Mouse (Mus musculus): ENCODE measurements around the gene Sema3a. TPM values are rescaled to one million over a fixed set of nuclear protein-coding genes. Genes with fewer than 3 reads are reported as not detected.

The Sema3a gene
- polyA plus RNA-seq, 1 experiment from 2014 or later = 13.3 TPM

- no peak overlapping the region for H3K4me2 ChIP-seq
- H3K9ac ChIP-seq (ENCODE audit: low read depth, low read length) = no peak overlapping the region
- no peaks in the 10 kb centered on the region for H3K9me3 ChIP-seq (ENCODE audit: control insufficient read depth, low read length)
- no peak for ATAC-seq (replicated peaks; ENCODE audit: low FRiP score)
- no peak overlapping the region for H3K4me3 ChIP-seq (ENCODE audit: low read depth, low read length)
- H3K27ac ChIP-seq (ENCODE audit: low read depth, low read length) = no peak overlapping the region
- H3K27me3 ChIP-seq (replicated peaks; ENCODE audit: control insufficient read depth, insufficient read depth, low read length) = no peaks in the 10 kb centered on the region
- H3K4me1 ChIP-seq (replicated peaks; ENCODE audit: control insufficient read depth, insufficient read depth, low read length) = no peaks in the 10 kb centered on the region
- no peak for DNase-seq (ENCODE audit: low spot score)
- no peaks in the 10 kb centered on the region for H3K36me3 ChIP-seq (ENCODE audit: control insufficient read depth, insufficient read depth, low read length)
- WGBS = 79% methylated on average over 3 of the region's 3 CpGs
Observed at GRCm38 (mm10) chr5:13263539-13263938, 138.3 kb downstream of the Sema3a start.

GRCm38 (mm10) chr5:13312667-13313066 is 187.5 kb downstream of the Sema3a start:
- WGBS = 79% methylated on average over 4 of the region's 4 CpGs
- no peak overlapping the region for H3K4me3 ChIP-seq (ENCODE audit: low read depth, low read length)
- H3K4me1 ChIP-seq (replicated peaks; ENCODE audit: control insufficient read depth, insufficient read depth, low read length) = no peaks in the 10 kb centered on the region
- H3K9ac ChIP-seq (ENCODE audit: low read depth, low read length) = no peak overlapping the region
- H3K27ac ChIP-seq (ENCODE audit: low read depth, low read length) = no peak overlapping the region
- DNase-seq (ENCODE audit: low spot score) = no peak
- no peaks in the 10 kb centered on the region for H3K27me3 ChIP-seq (replicated peaks; ENCODE audit: control insufficient read depth, insufficient read depth, low read length)
- no peak overlapping the region for H3K4me2 ChIP-seq
- H3K36me3 ChIP-seq (ENCODE audit: control insufficient read depth, insufficient read depth, low read length) = no peaks in the 10 kb centered on the region
- ATAC-seq (replicated peaks; ENCODE audit: low FRiP score) = no peak
- no peaks in the 10 kb centered on the region for H3K9me3 ChIP-seq (ENCODE audit: control insufficient read depth, low read length)

- no peak overlapping the region for H3K4me3 ChIP-seq (ENCODE audit: low read depth, low read length)
- no peak for ATAC-seq (replicated peaks; ENCODE audit: low FRiP score)
Observed at GRCm38 (mm10) chr5:13313977-13314376, 188.8 kb downstream of the Sema3a start.

GRCm38 (mm10) chr5:13318728-13319429 is 193.7 kb downstream of the Sema3a start:
- no peaks in the 10 kb centered on the region for H3K27me3 ChIP-seq (replicated peaks; ENCODE audit: control insufficient read depth, insufficient read depth, low read length)
- DNase-seq (ENCODE audit: low spot score) = no peak
- H3K4me3 ChIP-seq (ENCODE audit: low read depth, low read length) = no peak overlapping the region
- 57% methylated on average over 5 of the region's 5 CpGs for WGBS
- H3K4me1 ChIP-seq (replicated peaks; ENCODE audit: control insufficient read depth, insufficient read depth, low read length) = no peaks in the 10 kb centered on the region
- H3K9me3 ChIP-seq (ENCODE audit: control insufficient read depth, low read length) = no peaks in the 10 kb centered on the region
- no peak for ATAC-seq (replicated peaks; ENCODE audit: low FRiP score)
- H3K9ac ChIP-seq (ENCODE audit: low read depth, low read length) = no peak overlapping the region
- no peak overlapping the region; the same call in 1 of the 2 replicates for H3K27ac ChIP-seq (ENCODE audit: low read depth, low read length)
- no peaks in the 10 kb centered on the region for H3K36me3 ChIP-seq (ENCODE audit: control insufficient read depth, insufficient read depth, low read length)
- H3K4me2 ChIP-seq = no peak overlapping the region

More at GRCm38 (mm10) chr5:13313977-13314376, 188.8 kb downstream of the Sema3a start:
- Histone ChIP-seq H3K27me3 (replicated peaks; ENCODE audit: control insufficient read depth, insufficient read depth, low read length) (no peaks in the 10 kb centered on the region), H3K4me2 (no peak overlapping the region), H3K36me3 (ENCODE audit: control insufficient read depth, insufficient read depth, low read length) (no peaks in the 10 kb centered on the region), H3K9ac (ENCODE audit: low read depth, low read length) (no peak overlapping the region), H3K4me1 (replicated peaks; ENCODE audit: control insufficient read depth, insufficient read depth, low read length) (no peaks in the 10 kb centered on the region), H3K9me3 (ENCODE audit: control insufficient read depth, low read length) (no peaks in the 10 kb centered on the region), H3K27ac (ENCODE audit: low read depth, low read length) (no peak overlapping the region)
- no peak for DNase-seq (ENCODE audit: low spot score)
- 74% methylated on average over 6 of the region's 6 CpGs for WGBS

GRCm38 (mm10) chr5:13320138-13320537 is 194.9 kb downstream of the Sema3a start:
- no peak for DNase-seq (ENCODE audit: low spot score)
- Histone ChIP-seq H3K27ac (ENCODE audit: low read depth, low read length) (no peak overlapping the region), H3K9ac (ENCODE audit: low read depth, low read length) (no peak overlapping the region), H3K4me2 (no peak overlapping the region), H3K4me1 (replicated peaks; ENCODE audit: control insufficient read depth, insufficient read depth, low read length) (no peaks in the 10 kb centered on the region), H3K4me3 (ENCODE audit: low read depth, low read length) (no peak overlapping the region), H3K9me3 (ENCODE audit: control insufficient read depth, low read length) (no peaks in the 10 kb centered on the region), H3K36me3 (ENCODE audit: control insufficient read depth, insufficient read depth, low read length) (no peaks in the 10 kb centered on the region), H3K27me3 (replicated peaks; ENCODE audit: control insufficient read depth, insufficient read depth, low read length) (no peaks in the 10 kb centered on the region)
- ATAC-seq (replicated peaks; ENCODE audit: low FRiP score) = no peak
- 77% methylated on average over 3 of the region's 3 CpGs for WGBS

- H3K4me1 ChIP-seq (replicated peaks; ENCODE audit: control insufficient read depth, insufficient read depth, low read length) = no peaks in the 10 kb centered on the region
- 65% methylated on average over 5 of the region's 5 CpGs for WGBS
- no peak overlapping the region for H3K4me3 ChIP-seq (ENCODE audit: low read depth, low read length)
- no peaks in the 10 kb centered on the region for H3K9me3 ChIP-seq (ENCODE audit: control insufficient read depth, low read length)
- H3K36me3 ChIP-seq (ENCODE audit: control insufficient read depth, insufficient read depth, low read length) = no peaks in the 10 kb centered on the region
- no peak for DNase-seq (ENCODE audit: low spot score)
- H3K9ac ChIP-seq (ENCODE audit: low read depth, low read length) = no peak overlapping the region
- no peak for ATAC-seq (replicated peaks; ENCODE audit: low FRiP score)
- H3K27me3 ChIP-seq (replicated peaks; ENCODE audit: control insufficient read depth, insufficient read depth, low read length) = no peaks in the 10 kb centered on the region
- no peak overlapping the region for H3K4me2 ChIP-seq
- H3K27ac ChIP-seq (ENCODE audit: low read depth, low read length) = no peak overlapping the region
Observed at GRCm38 (mm10) chr5:13327281-13327680, 202.1 kb downstream of the Sema3a start.

- WGBS = 66% methylated on average over 2 of the region's 2 CpGs
- ATAC-seq (replicated peaks; ENCODE audit: low FRiP score) (no peak), DNase-seq (ENCODE audit: low spot score) (no peak)
- Histone ChIP-seq H3K27ac (ENCODE audit: low read depth, low read length) (no peak overlapping the region), H3K9me3 (ENCODE audit: control insufficient read depth, low read length) (no peaks in the 10 kb centered on the region), H3K4me1 (replicated peaks; ENCODE audit: control insufficient read depth, insufficient read depth, low read length) (no peaks in the 10 kb centered on the region), H3K36me3 (ENCODE audit: control insufficient read depth, insufficient read depth, low read length) (no peaks in the 10 kb centered on the region), H3K27me3 (replicated peaks; ENCODE audit: control insufficient read depth, insufficient read depth, low read length) (no peaks in the 10 kb centered on the region), H3K4me3 (ENCODE audit: low read depth, low read length) (no peak overlapping the region), H3K4me2 (no peak overlapping the region), H3K9ac (ENCODE audit: low read depth, low read length) (no peak overlapping the region)
Observed at GRCm38 (mm10) chr5:13331412-13331811, 206.2 kb downstream of the Sema3a start.

GRCm38 (mm10) chr5:13337665-13338064 is 212.5 kb downstream of the Sema3a start:
- ATAC-seq (replicated peaks; ENCODE audit: low FRiP score) = no peak
- no peak for DNase-seq (ENCODE audit: low spot score)
- WGBS = 67% methylated on average over 1 of the region's 1 CpGs
- no peak overlapping the region for H3K4me3 ChIP-seq (ENCODE audit: low read depth, low read length)
- no peaks in the 10 kb centered on the region for H3K9me3 ChIP-seq (ENCODE audit: control insufficient read depth, low read length)
- no peaks in the 10 kb centered on the region for H3K36me3 ChIP-seq (ENCODE audit: control insufficient read depth, insufficient read depth, low read length)
- no peaks in the 10 kb centered on the region for H3K27me3 ChIP-seq (replicated peaks; ENCODE audit: control insufficient read depth, insufficient read depth, low read length)
- no peak overlapping the region for H3K27ac ChIP-seq (ENCODE audit: low read depth, low read length)
- H3K9ac ChIP-seq (ENCODE audit: low read depth, low read length) = no peak overlapping the region
- H3K4me2 ChIP-seq = no peak overlapping the region
- no peaks in the 10 kb centered on the region for H3K4me1 ChIP-seq (replicated peaks; ENCODE audit: control insufficient read depth, insufficient read depth, low read length)

GRCm38 (mm10) chr5:13347068-13347467 is 221.9 kb downstream of the Sema3a start:
- Histone ChIP-seq H3K27me3 (replicated peaks; ENCODE audit: control insufficient read depth, insufficient read depth, low read length) (no peaks in the 10 kb centered on the region), H3K36me3 (ENCODE audit: control insufficient read depth, insufficient read depth, low read length) (no peaks in the 10 kb centered on the region), H3K9me3 (ENCODE audit: control insufficient read depth, low read length) (no peaks in the 10 kb centered on the region), H3K4me3 (ENCODE audit: low read depth, low read length) (no peak overlapping the region), H3K4me1 (replicated peaks; ENCODE audit: control insufficient read depth, insufficient read depth, low read length) (no peaks in the 10 kb centered on the region), H3K4me2 (no peak overlapping the region), H3K27ac (ENCODE audit: low read depth, low read length) (no peak overlapping the region), H3K9ac (ENCODE audit: low read depth, low read length) (no peak overlapping the region)
- no peak for ATAC-seq (replicated peaks; ENCODE audit: low FRiP score)
- no peak for DNase-seq (ENCODE audit: low spot score)
- WGBS = 80% methylated on average over 4 of the region's 4 CpGs
